Mouse (Mus musculus): ENCODE measurements around the gene Sik2.
A peak's percentile ranks its signal among the peaks of the same experiment; 100 is the strongest.

Sik2 gene

GRCm38 (mm10) chr9:50918131-50918530 is 90.7 kb downstream of the Sik2 start:
- no peak for DNase-seq (ENCODE audit: low read depth, low spot score)

DNA sequence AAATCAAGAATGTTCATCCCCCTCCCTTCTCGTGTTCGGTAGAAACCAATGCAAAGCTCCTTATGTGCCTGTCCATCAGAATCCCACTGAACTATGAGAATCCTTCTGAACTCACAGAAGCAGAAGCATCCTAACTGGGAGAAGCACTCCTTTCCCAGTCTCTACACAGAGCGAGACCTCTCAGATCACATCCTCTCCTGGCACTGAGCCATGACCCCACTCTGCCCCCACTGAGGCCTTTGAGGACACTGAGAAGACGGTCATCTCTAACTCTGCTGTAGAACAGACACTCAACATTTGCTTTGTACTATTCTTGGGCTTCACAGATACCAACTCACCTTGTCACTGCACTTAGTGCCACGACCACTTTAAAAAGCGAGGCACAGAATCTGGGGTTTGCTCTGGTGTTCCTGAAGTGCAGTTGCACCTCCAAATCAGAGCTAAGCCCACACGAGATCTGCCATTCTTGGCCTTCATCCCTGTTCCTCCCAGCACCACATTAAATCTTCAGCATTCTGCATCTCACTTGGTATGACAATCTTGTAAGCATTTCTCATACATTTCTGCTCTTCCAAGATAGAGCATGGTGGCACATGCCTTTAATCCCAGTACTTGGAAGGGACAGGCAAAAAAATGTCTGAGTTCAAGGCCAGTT is 96.9 kb downstream of the Sik2 start:
- no peak for DNase-seq (ENCODE audit: low read depth, low spot score)

- no peak for DNase-seq (ENCODE audit: low read depth, low spot score)
Measured at GRCm38 (mm10) chr9:50905321-50905720, 103.6 kb downstream of the Sik2 start.

DNA sequence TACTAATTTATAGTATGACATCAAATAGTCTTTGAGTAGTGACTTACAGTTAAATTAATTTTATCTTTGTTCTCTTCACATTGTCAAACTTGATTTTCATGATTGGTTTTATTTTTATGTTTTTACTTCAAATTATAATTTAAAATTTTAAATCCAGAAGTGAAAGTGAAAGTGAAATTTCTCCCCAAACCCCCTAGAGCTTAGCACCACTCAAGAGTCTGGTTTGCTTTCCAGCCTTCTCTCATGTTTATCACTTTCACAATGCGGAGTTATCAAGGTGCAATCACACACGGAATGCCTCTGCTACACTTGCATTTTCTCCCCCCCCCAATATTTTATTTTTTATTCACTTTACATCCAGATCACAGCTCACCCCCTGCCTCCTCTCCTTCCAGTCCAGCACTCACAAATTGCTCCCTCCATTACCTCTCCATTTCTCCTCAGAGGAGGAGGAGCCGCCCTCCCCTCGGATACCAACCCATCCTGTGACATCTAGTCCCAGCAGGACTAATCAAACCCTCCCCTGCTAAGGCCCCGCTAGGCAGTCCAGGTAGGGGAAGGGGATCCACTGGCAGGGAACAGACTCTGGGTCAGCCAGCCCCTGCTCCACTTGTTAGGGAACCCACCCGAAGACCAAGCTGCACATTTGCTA is 104.6 kb downstream of the Sik2 start:
- no peak for DNase-seq (ENCODE audit: low read depth, low spot score)

- DNase-seq (ENCODE audit: low read depth, low spot score): peak; percentile 11
Measured at GRCm38 (mm10) chr9:50900026-50900920, 108.6 kb downstream of the Sik2 start.

DNA sequence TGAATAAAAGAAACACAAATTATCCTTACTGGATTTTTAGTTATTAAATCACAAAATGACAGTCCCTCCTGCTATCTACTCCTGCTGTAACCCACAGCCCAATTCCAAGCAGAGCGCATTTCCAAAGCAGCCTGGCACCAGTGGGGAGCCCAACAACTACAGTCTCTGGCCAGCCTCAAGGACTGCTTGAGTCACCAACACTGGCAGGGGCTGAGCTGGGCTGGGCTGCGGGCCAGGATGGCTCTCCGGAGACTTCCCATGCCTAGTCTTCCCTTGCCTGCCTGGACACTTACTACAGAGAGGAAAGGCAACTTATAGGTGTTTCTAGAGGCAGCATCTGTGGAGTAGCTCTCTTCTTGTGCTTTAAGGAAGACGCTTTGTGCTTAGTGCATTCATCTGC is 115.2 kb downstream of the Sik2 start:
- DNase-seq (ENCODE audit: low read depth, low spot score): no peak

GRCm38 (mm10) chr9:50890494-50891090 is 118.3 kb downstream of the Sik2 start:
- DNase-seq (ENCODE audit: low read depth, low spot score): no peak

DNA sequence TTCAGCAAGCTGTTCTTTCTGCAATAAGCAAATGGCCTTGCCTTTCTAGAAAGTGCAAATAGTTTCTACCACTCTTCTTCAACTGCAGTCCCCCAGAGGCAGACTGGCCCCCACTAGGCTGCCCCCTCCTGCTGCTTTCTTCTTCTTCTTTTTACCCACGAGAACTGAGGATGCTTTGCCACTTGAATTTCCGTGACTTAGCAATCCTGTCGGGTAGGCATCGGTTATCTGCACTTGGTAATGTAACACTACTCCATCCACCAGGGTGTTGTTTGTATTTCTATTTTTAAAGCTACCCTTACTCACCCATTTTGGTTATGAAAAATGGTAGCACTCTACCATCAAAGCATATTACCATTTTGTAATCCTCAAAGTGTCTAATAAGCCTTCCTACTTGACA is 118.9 kb downstream of the Sik2 start:
- DNase-seq (ENCODE audit: low read depth, low spot score): no peak

DNA sequence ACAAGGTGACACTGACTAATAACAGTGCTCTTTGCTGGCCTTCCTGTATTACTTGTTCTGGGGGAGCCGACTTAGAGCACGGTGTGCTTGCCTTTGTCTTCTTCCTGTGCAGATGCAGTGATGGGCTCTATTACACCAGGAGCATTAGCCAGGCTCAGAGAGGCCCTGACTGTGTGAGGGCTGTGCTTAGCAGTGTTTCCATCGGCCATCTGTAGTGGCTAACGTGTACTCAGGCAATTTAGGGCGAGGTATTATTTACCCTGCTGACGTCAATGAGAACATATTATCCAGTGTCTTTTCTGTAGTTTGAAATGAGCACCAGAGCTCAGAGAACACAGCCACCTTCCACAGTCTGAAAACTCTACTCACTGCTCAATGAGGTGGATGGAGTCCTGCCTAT is 119.7 kb downstream of the Sik2 start:
- DNase-seq (ENCODE audit: low read depth, low spot score): no peak

DNA sequence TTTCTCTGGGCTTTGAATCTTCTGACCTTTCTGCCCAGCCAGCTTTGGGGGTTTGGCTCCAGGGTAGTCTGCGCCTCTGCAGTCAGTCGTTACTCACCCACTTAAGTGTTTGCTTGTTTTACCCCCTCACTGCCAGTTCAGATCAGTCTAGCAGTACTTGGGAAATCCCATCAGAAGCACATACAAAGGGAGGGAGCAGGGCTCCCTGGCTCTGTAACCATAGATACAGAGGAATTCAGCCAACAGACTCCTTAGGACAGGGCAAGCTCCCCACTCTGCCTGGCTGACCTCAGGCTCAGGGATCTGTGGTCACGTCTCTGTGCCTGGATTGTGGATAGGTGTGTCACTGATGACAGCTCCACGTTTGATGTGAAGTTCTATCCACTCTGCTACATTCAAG is 121.5 kb downstream of the Sik2 start:
- DNase-seq (ENCODE audit: low read depth, low spot score): no peak

DNA sequence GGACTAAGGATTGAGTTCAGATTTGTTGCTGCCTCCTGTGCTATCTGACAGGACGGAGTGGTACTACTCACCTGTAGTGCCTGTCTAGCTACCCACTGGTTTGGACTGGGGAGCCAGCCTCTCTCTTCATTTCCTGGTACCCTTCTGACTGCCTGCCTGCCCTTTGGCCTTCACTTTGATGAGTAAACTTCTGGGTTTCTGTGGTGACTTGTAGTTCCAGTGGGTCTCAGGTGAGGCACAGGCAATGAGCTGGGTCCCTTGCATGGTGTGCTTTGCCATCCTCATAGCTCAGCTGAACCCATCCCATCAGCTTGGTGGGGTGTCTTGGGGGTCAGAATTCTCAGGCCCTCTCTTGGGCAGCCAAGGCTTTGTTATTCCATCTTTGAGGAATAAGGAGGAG is 122.0 kb downstream of the Sik2 start:
- DNase-seq (ENCODE audit: low read depth, low spot score): no peak

- DNase-seq (ENCODE audit: low read depth, low spot score): no peak
Measured at GRCm38 (mm10) chr9:50885600-50885987, 123.3 kb downstream of the Sik2 start.

DNA sequence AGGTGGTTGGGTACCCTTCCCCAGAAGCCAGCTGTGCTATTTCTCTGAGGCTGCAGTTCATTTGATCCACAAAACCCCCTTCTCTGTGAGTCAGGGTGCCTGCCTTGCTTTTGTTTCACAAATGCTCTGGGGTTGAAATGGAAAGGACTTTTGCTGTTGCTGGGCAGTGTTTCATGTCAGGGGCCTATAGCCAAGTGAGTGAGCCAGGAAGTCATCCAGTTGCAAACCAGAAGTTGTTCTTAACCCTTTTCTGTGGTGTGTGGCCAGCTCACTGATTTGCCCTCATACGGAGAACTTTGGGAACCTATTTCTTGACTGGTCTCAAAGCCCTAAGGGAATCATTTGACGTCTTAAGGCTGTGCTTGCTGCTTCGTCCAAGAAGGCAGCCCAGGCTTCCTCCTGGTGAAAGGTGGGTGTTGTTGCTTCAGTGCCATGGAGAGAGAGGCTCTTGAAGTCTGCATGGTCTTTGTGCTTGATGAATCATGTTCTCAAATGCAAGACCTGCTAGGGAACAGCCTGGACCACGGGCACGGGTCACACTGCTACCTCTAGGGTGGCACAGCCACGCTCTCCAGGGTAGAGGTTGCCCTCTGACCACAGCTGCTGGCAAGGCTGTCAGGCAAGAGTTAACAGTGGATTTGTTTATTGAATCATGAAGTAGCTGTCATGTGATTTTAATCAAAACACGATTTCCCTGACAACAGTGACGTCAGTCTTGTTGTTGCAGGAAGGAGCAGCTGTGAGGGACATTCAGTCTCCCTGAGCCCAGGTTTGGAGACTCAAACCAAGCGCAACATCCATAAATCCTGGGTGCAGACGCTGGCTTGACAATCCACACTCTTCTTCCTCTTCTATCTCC is 123.9 kb downstream of the Sik2 start:
- peak; percentile 13 for DNase-seq (ENCODE audit: low read depth, low spot score)

GRCm38 (mm10) chr9:50884093-50884492 is 124.8 kb downstream of the Sik2 start:
- DNase-seq (ENCODE audit: low read depth, low spot score): no peak

- no peak for DNase-seq (ENCODE audit: low read depth, low spot score)
Measured at GRCm38 (mm10) chr9:50882183-50882582, 126.7 kb downstream of the Sik2 start.

DNA sequence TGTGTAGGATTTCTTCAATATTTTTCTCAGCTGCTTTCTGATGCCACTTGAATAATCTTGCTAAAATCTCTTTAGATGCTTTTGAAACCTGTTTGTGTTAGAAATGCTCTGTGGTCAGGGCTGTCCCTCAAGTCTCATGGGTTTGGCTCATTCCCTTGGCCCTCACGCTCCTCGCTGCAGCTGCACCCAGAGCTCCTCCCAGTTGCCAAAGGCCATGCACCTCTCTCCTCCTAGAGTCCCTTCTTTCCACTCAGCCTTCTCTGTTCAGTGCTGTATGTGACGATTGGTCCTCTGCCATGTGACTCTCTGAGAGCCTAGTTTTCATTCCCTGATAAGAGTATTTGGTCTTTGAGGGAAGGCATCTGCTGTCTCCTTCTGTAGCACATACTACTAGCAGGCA is 131.4 kb downstream of the Sik2 start:
- DNase-seq (ENCODE audit: low read depth, low spot score): no peak

- no peak for DNase-seq (ENCODE audit: low read depth, low spot score)
Measured at GRCm38 (mm10) chr9:50876287-50876686, 132.6 kb downstream of the Sik2 start.

DNA sequence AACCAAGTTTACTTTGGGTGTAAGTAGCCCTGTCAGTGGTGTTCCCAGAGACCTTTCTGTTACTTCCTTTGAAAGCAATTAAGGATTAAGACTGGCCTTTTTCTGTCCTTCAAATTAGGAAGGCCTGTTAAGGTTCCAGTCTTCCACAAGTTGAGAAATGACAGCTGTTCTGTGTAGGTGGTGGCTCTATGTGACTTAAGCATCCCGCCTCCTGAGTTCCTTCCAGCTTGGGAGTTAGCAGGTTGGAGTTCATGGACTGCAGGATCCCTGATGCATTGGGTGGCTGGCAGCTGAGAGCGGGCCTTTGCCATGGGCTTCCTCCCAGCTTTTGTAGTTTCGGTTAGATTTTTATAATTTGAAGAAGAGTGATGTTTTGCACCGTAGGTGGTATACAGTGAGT is 133.4 kb downstream of the Sik2 start:
- DNase-seq (ENCODE audit: low read depth, low spot score): no peak

DNA sequence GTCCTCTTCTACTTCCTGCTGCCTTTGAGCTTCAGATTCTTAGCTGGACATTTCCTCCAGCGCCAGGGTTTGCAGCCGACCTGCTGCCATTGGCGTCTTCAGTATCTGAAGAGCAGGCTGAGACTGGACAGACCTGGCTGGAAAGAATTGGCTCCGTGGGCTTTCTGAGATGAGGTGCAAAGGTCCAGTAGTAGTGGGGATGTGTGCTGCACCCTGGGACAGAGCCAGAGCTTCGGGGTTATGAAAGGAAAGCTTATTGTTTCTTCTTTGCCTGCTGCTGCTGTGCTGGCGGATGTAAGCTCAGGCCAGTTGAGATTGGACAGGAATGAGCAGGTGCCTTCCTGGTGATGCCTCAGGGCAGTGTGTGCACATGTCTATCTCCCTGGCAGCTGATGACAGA is 134.8 kb downstream of the Sik2 start:
- no peak for DNase-seq (ENCODE audit: low read depth, low spot score)

DNA sequence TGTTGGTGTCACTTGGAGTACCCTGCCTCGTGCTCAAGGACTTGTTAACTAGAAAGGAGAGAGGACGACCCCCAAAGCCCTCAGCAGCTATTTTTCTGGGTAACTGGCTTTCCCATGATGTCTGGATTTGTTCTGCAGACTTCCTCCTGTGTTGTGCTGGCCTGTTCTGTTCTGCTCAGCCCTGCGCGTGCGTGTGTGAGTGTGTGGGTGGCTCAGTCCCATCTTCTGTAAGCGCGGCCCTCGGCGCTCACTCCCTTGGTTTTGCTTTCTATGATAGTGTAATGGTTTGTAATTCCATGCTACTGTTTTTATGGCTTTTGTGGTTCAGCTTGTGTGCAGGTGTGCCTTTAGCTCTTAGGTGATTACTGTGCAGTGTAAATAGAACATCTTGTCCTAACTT is 135.7 kb downstream of the Sik2 start:
- no peak for DNase-seq (ENCODE audit: low read depth, low spot score)

- DNase-seq (ENCODE audit: low read depth, low spot score): no peak
Measured at GRCm38 (mm10) chr9:50868182-50868581, 140.7 kb downstream of the Sik2 start.
